Mouse (Mus musculus) brain, embryonic 14.5 days (tissue): ENCODE results near the gene Frem3.

Experiments
- CTCF ChIP-seq: fragments of 200-500 bp; IDR thresholded peaks from 2 replicates; pipeline ENCODE4 v1.5.1; 2012; ENCODE audit warnings: inconsistent platforms, mild to moderate bottlenecking, moderate library complexity, borderline replicate concordance; ENCODE audit not compliant: insufficient read depth, insufficient read length; ENCODE audit errors: extremely low read depth
- POLR2A ChIP-seq: fragments of 200-500 bp; IDR thresholded peaks from 2 replicates; pipeline ENCODE4 v1.6.1; 2012; ENCODE audit warnings: mild to moderate bottlenecking, inconsistent platforms, borderline replicate concordance; ENCODE audit not compliant: poor library complexity, insufficient read depth, insufficient read length, severe bottlenecking; ENCODE audit errors: extremely low read depth

DNA sequence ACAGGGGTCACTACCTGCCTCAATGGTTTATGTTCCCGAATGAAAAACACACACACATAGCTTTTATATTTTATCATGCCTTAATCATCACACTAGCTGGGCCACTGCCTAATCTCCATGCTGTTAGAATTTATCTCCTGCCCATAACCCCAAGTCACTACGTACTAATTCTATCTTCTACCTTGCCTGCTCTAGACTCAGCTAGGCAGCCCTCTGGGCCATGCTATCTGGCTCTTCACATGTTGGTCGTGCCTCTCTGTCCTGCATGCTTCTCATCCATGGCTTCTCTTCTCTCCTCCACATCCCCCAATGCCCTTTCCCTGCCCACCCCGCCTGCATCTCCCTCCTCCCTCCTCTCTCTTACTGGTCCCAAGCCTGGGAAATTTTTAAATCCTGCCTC, 9.0 kb upstream of the Frem3 start:
- no peak for TF ChIP-seq CTCF
- TF ChIP-seq POLR2A = no peak
